Mouse (Mus musculus): ENCODE measurements at regions not wholly inside any gene's neighbourhood (a gene's known extent, or its start where the extent isn't known, plus 50 kb on each side); places are given as distances from the start of the nearest gene placed in this dataset.

- WGBS: 86% methylated on average over 1 of the region's 1 CpGs
- Histone ChIP-seq H3K36me3 (ENCODE audit: control insufficient read depth, insufficient read depth, low read length) (no peaks in the 10 kb centered on the region), H3K9me3 (ENCODE audit: control insufficient read depth, low read length) (no peaks in the 10 kb centered on the region), H3K27me3 (replicated peaks; ENCODE audit: control insufficient read depth, insufficient read depth, low read length) (no peaks in the 10 kb centered on the region), H3K4me2 (ENCODE audit: low read length) (no peak overlapping the region), H3K4me1 (ENCODE audit: control insufficient read depth, insufficient read depth, low read depth, low read length) (no peaks in the 10 kb centered on the region), H3K9ac (ENCODE audit: low read depth, low read length) (no peak overlapping the region), H3K27ac (ENCODE audit: low read depth, low read length) (no peak overlapping the region), H3K4me3 (ENCODE audit: low read length) (no peak overlapping the region)
- no peak for ATAC-seq
Measured at GRCm38 (mm10) chr4:29034406-29034805, 221.5 kb downstream of the Epha7 start.

GRCm38 (mm10) chr4:29039993-29040392 is 227.1 kb downstream of the Epha7 start:
- H3K9me3 ChIP-seq (ENCODE audit: control insufficient read depth, low read length): no peaks in the 10 kb centered on the region
- no peak overlapping the region for H3K27ac ChIP-seq (ENCODE audit: low read depth, low read length)
- ATAC-seq: no peak
- no peaks in the 10 kb centered on the region for H3K27me3 ChIP-seq (replicated peaks; ENCODE audit: control insufficient read depth, insufficient read depth, low read length)
- H3K36me3 ChIP-seq (ENCODE audit: control insufficient read depth, insufficient read depth, low read length): no peaks in the 10 kb centered on the region
- H3K9ac ChIP-seq (ENCODE audit: low read depth, low read length): no peak overlapping the region
- H3K4me2 ChIP-seq (ENCODE audit: low read length): no peak overlapping the region
- WGBS: 43% methylated on average over 1 of the region's 1 CpGs
- H3K4me1 ChIP-seq (ENCODE audit: control insufficient read depth, insufficient read depth, low read depth, low read length): no peaks in the 10 kb centered on the region
- no peak overlapping the region for H3K4me3 ChIP-seq (ENCODE audit: low read length)

GRCm38 (mm10) chr4:29068678-29069621 is 256.0 kb downstream of the Epha7 start:
- ATAC-seq: peak; percentile 58
- no peak overlapping the region for H3K9ac ChIP-seq (ENCODE audit: low read depth, low read length)
- no peaks in the 10 kb centered on the region for H3K9me3 ChIP-seq (ENCODE audit: control insufficient read depth, low read length)
- H3K27me3 ChIP-seq (replicated peaks; ENCODE audit: control insufficient read depth, insufficient read depth, low read length): no peaks in the 10 kb centered on the region
- H3K4me3 ChIP-seq (ENCODE audit: low read length): no peak overlapping the region
- no peak overlapping the region for H3K27ac ChIP-seq (ENCODE audit: low read depth, low read length)
- H3K4me1 ChIP-seq (ENCODE audit: control insufficient read depth, insufficient read depth, low read depth, low read length): no peaks in the 10 kb centered on the region
- no peaks in the 10 kb centered on the region for H3K36me3 ChIP-seq (ENCODE audit: control insufficient read depth, insufficient read depth, low read length)
- no peak overlapping the region for H3K4me2 ChIP-seq (ENCODE audit: low read length)
- WGBS: 39% methylated on average over 12 of the region's 12 CpGs

- Histone ChIP-seq H3K27me3 (replicated peaks; ENCODE audit: control insufficient read depth, insufficient read depth, low read length) (no peaks in the 10 kb centered on the region), H3K4me3 (ENCODE audit: low read length) (no peak overlapping the region), H3K36me3 (ENCODE audit: control insufficient read depth, insufficient read depth, low read length) (no peaks in the 10 kb centered on the region), H3K9me3 (ENCODE audit: control insufficient read depth, low read length) (no peaks in the 10 kb centered on the region), H3K4me1 (ENCODE audit: control insufficient read depth, insufficient read depth, low read depth, low read length) (no peaks in the 10 kb centered on the region), H3K4me2 (ENCODE audit: low read length) (no peak overlapping the region), H3K27ac (ENCODE audit: low read depth, low read length) (no peak overlapping the region), H3K9ac (ENCODE audit: low read depth, low read length) (no peak overlapping the region)
- no peak for ATAC-seq
Measured at GRCm38 (mm10) chr4:29074204-29074603, 261.3 kb downstream of the Epha7 start.

GRCm38 (mm10) chr4:29074851-29075250 is 261.9 kb downstream of the Epha7 start:
- Histone ChIP-seq H3K4me2 (ENCODE audit: low read length) (no peak overlapping the region), H3K36me3 (ENCODE audit: control insufficient read depth, insufficient read depth, low read length) (no peaks in the 10 kb centered on the region), H3K27me3 (replicated peaks; ENCODE audit: control insufficient read depth, insufficient read depth, low read length) (no peaks in the 10 kb centered on the region), H3K4me3 (ENCODE audit: low read length) (no peak overlapping the region), H3K27ac (ENCODE audit: low read depth, low read length) (no peak overlapping the region), H3K9ac (ENCODE audit: low read depth, low read length) (no peak overlapping the region), H3K4me1 (ENCODE audit: control insufficient read depth, insufficient read depth, low read depth, low read length) (no peaks in the 10 kb centered on the region), H3K9me3 (ENCODE audit: control insufficient read depth, low read length) (no peaks in the 10 kb centered on the region)
- WGBS: 83% methylated on average over 3 of the region's 3 CpGs
- no peak for ATAC-seq

- H3K27ac ChIP-seq (ENCODE audit: low read depth, low read length): no peak overlapping the region
- 97% methylated on average over 3 of the region's 3 CpGs for WGBS
Measured at GRCm38 (mm10) chr4:29076683-29077082, 263.8 kb downstream of the Epha7 start.

GRCm38 (mm10) chr4:29078391-29078790 is 265.5 kb downstream of the Epha7 start:
- Histone ChIP-seq H3K4me3 (ENCODE audit: low read length) (no peak overlapping the region), H3K4me2 (ENCODE audit: low read length) (no peak overlapping the region), H3K4me1 (ENCODE audit: control insufficient read depth, insufficient read depth, low read depth, low read length) (no peaks in the 10 kb centered on the region), H3K9me3 (ENCODE audit: control insufficient read depth, low read length) (no peaks in the 10 kb centered on the region), H3K36me3 (ENCODE audit: control insufficient read depth, insufficient read depth, low read length) (no peaks in the 10 kb centered on the region), H3K9ac (ENCODE audit: low read depth, low read length) (no peak overlapping the region), H3K27me3 (replicated peaks; ENCODE audit: control insufficient read depth, insufficient read depth, low read length) (no peaks in the 10 kb centered on the region), H3K27ac (ENCODE audit: low read depth, low read length) (no peak overlapping the region)
- 95% methylated on average over 3 of the region's 3 CpGs for WGBS
- ATAC-seq: no peak

More at GRCm38 (mm10) chr4:29076683-29077082, 263.8 kb downstream of the Epha7 start:
- Histone ChIP-seq H3K4me1 (ENCODE audit: control insufficient read depth, insufficient read depth, low read depth, low read length) (no peaks in the 10 kb centered on the region), H3K9me3 (ENCODE audit: control insufficient read depth, low read length) (no peaks in the 10 kb centered on the region), H3K27me3 (replicated peaks; ENCODE audit: control insufficient read depth, insufficient read depth, low read length) (no peaks in the 10 kb centered on the region), H3K4me2 (ENCODE audit: low read length) (no peak overlapping the region), H3K36me3 (ENCODE audit: control insufficient read depth, insufficient read depth, low read length) (no peaks in the 10 kb centered on the region), H3K4me3 (ENCODE audit: low read length) (no peak overlapping the region), H3K9ac (ENCODE audit: low read depth, low read length) (no peak overlapping the region)
- no peak for ATAC-seq

GRCm38 (mm10) chr4:29083545-29084290 is 270.8 kb downstream of the Epha7 start:
- 81% methylated on average over 5 of the region's 5 CpGs for WGBS
- Histone ChIP-seq H3K9ac (ENCODE audit: low read depth, low read length) (no peak overlapping the region), H3K36me3 (ENCODE audit: control insufficient read depth, insufficient read depth, low read length) (no peaks in the 10 kb centered on the region), H3K27me3 (replicated peaks; ENCODE audit: control insufficient read depth, insufficient read depth, low read length) (no peaks in the 10 kb centered on the region), H3K27ac (ENCODE audit: low read depth, low read length) (no peak overlapping the region), H3K4me1 (ENCODE audit: control insufficient read depth, insufficient read depth, low read depth, low read length) (no peaks in the 10 kb centered on the region), H3K4me2 (ENCODE audit: low read length) (no peak overlapping the region), H3K9me3 (ENCODE audit: control insufficient read depth, low read length) (no peaks in the 10 kb centered on the region), H3K4me3 (ENCODE audit: low read length) (no peak overlapping the region)
- ATAC-seq: no peak

GRCm38 (mm10) chr4:29090949-29091348 is 278.0 kb downstream of the Epha7 start:
- H3K4me2 ChIP-seq (ENCODE audit: low read length): no peak overlapping the region
- no peaks in the 10 kb centered on the region for H3K36me3 ChIP-seq (ENCODE audit: control insufficient read depth, insufficient read depth, low read length)
- ATAC-seq: no peak
- no peak overlapping the region for H3K4me3 ChIP-seq (ENCODE audit: low read length)
- no peak overlapping the region for H3K9ac ChIP-seq (ENCODE audit: low read depth, low read length)
- no peaks in the 10 kb centered on the region for H3K4me1 ChIP-seq (ENCODE audit: control insufficient read depth, insufficient read depth, low read depth, low read length)
- 39% methylated on average over 4 of the region's 4 CpGs for WGBS
- no peaks in the 10 kb centered on the region for H3K27me3 ChIP-seq (replicated peaks; ENCODE audit: control insufficient read depth, insufficient read depth, low read length)
- H3K9me3 ChIP-seq (ENCODE audit: control insufficient read depth, low read length): no peaks in the 10 kb centered on the region
- no peak overlapping the region for H3K27ac ChIP-seq (ENCODE audit: low read depth, low read length)

Measured in hindbrain, embryonic 16.5 days (tissue).